Mouse (Mus musculus) bone marrow macrophage, adult 2 months (primary cell): Measurements from ENCODE around the gene Psmb11.

ENCODE experiments used
- CTCF ChIP-seq: IDR thresholded peaks from 2 replicates; pipeline ENCODE4 v1.5.1; 2012; ENCODE audit warnings: low read depth, mild to moderate bottlenecking, low read length, moderate library complexity
- POLR2A ChIP-seq: IDR thresholded peaks from 2 replicates; pipeline ENCODE4 v1.6.1; 2012; ENCODE audit warnings: mild to moderate bottlenecking, low read depth, low read length, borderline replicate concordance

- TF ChIP-seq CTCF (peak; percentile 65), POLR2A (no peak)
Measured at GRCm38 (mm10) chr14:54583681-54584338, 37.4 kb upstream of the Psmb11 start.
